Mouse (Mus musculus) midbrain, embryonic 11.5 days (tissue): ENCODE measurements at regions not wholly inside any gene's neighbourhood (a gene's known extent, or its start where the extent isn't known, plus 50 kb on each side); places are given as distances from the start of the nearest gene placed in this dataset.

Experiments used
- ATAC-seq: fragments of 200-750 bp; cut with Nextera tagmentation; 2 replicates; pipeline ENCODE4 v1.8.0; 2017; ENCODE audit warnings: moderate TSS enrichment, moderate library complexity; ENCODE audit not compliant: low FRiP score
- DNase-seq: peaks from one replicate; pipeline ENCODE4 v3.0.0; 2015; ENCODE audit warnings: low spot score; ENCODE audit errors: missing footprints
- H3K27ac ChIP-seq: fragments of 300-500 bp; sonication (generic); 2 replicates; pipeline ENCODE4 v1.5.1; 2014; ENCODE audit warnings: low read depth, low read length
- H3K27me3 ChIP-seq: fragments of 300-500 bp; sonication (generic); 2 replicates; pipeline ENCODE4 v1.6.1; 2014; ENCODE audit warnings: mild to moderate bottlenecking, low read length, moderate library complexity, mixed read lengths; ENCODE audit not compliant: control insufficient read depth, insufficient read depth
- H3K36me3 ChIP-seq: fragments of 300-500 bp; sonication (generic); 2 replicates; pipeline ENCODE4 v1.6.1; 2014; ENCODE audit warnings: mild to moderate bottlenecking, low read length, moderate library complexity, mixed read lengths; ENCODE audit not compliant: control insufficient read depth, insufficient read depth
- H3K4me1 ChIP-seq: fragments of 300-500 bp; sonication (generic); 2 replicates; pipeline ENCODE4 v1.6.1; 2014; ENCODE audit warnings: low read length; ENCODE audit not compliant: control insufficient read depth, insufficient read depth
- H3K4me2 ChIP-seq: fragments of 300-500 bp; sonication (generic); 2 replicates; pipeline ENCODE4 v1.6.1; 2014; ENCODE audit warnings: mild to moderate bottlenecking, moderate library complexity
- H3K4me3 ChIP-seq: fragments of 300-500 bp; sonication (generic); 2 replicates; pipeline ENCODE4 v1.5.1; 2014; ENCODE audit warnings: low read depth, low read length
- H3K9ac ChIP-seq: fragments of 300-500 bp; sonication (generic); 2 replicates; pipeline ENCODE4 v1.6.1; 2014; ENCODE audit warnings: low read length
- H3K9me3 ChIP-seq: fragments of 300-500 bp; sonication (generic); 2 replicates; pipeline ENCODE4 v1.6.1; 2016; ENCODE audit warnings: low read length; ENCODE audit not compliant: control insufficient read depth
- WGBS: fragments of 180-500 bp; shearing (Covaris S2); extraction: QIAGEN DNeasy Blood & Tissue Kit; methylation state at CpG from one replicate; pipeline ENCODE4 v1.1.7; 2014; 5-methylcytosine and 5-hydroxymethylcytosine counted together

DNA sequence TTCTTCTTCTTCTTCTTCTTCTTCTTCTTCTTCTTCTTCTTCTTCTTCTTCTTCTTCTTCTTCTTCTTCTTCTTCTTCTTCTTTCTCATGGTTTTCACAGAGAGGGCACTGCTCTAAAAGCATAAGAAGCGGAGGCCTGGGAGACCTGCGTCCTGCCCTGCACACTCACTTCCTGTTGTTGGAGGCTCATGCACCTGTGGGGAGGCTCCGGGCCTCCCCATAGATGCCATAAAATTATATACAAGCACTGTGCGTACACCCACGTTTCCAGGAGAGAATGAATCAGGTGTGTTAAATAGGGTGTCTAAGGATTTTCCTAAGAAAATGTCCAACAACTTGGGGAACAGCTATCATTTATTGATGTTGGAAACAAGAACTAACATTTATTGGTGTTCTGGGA, 148.9 kb upstream of the Pik3r1 start:
- Histone ChIP-seq H3K27me3 (no peaks in the 10 kb centered on the region), H3K4me2 (no peak overlapping the region), H3K9me3 (no peaks in the 10 kb centered on the region), H3K9ac (no peak overlapping the region), H3K4me3 (no peak overlapping the region), H3K27ac (no peak overlapping the region), H3K4me1 (no peaks in the 10 kb centered on the region), H3K36me3 (no peaks in the 10 kb centered on the region)
- DNase-seq: no peak
- 92% methylated on average over 5 of the region's 5 CpGs for WGBS
- no peak for ATAC-seq

DNA sequence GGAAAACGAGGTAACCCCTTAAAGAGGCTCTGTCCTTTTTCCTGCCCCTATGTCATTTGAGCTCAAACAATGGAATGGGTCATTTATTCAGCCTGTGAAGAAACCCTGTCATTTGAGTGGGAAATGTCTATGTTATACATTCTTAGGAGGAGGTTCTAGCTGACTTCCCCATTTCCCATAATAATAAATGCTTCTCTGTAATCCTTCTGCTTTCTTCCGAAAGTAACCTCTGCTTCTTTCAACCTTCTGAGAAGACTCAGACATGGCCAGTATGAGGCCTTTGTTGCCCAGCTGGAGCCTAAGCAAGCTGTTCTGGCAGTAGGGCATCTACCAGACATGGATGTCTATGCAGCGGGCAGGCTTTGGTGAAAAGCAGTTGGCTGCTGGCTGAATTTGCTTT, 150.2 kb upstream of the Pik3r1 start:
- no peak overlapping the region for H3K4me3 ChIP-seq
- DNase-seq: no peak
- H3K4me2 ChIP-seq: no peak overlapping the region
- H3K27me3 ChIP-seq: no peaks in the 10 kb centered on the region
- no peak overlapping the region for H3K27ac ChIP-seq
- no peak for ATAC-seq
- H3K4me1 ChIP-seq: no peaks in the 10 kb centered on the region
- 83% methylated on average over 3 of the region's 3 CpGs for WGBS
- H3K9me3 ChIP-seq: no peaks in the 10 kb centered on the region
- no peak overlapping the region for H3K9ac ChIP-seq
- no peaks in the 10 kb centered on the region for H3K36me3 ChIP-seq

DNA sequence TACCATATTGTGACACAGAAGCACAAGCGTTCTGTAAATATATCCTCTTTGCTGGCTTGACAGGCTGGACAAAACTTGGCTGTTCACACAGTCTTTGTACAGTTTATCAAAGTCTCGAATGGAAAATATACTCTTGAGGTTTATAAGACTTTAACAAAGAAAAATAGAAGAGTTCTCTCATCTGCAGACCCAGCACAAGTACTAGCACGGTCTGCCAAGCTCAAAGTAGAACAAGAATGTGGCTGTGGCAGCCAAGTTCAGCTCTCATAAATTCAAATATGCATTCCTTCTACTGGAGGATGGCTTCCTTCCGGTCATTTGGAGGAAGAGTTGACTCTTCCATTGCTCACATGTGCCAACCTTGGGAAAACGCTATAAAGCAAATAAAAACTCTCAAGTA, 151.2 kb upstream of the Pik3r1 start:
- H3K4me2 ChIP-seq: no peak overlapping the region
- H3K36me3 ChIP-seq: no peaks in the 10 kb centered on the region
- 91% methylated on average over 5 of the region's 5 CpGs for WGBS
- H3K9ac ChIP-seq: no peak overlapping the region
- no peaks in the 10 kb centered on the region for H3K4me1 ChIP-seq
- H3K4me3 ChIP-seq: no peak overlapping the region
- no peak for ATAC-seq
- H3K27ac ChIP-seq: no peak overlapping the region
- H3K9me3 ChIP-seq: no peaks in the 10 kb centered on the region
- H3K27me3 ChIP-seq: no peaks in the 10 kb centered on the region
- no peak for DNase-seq

DNA sequence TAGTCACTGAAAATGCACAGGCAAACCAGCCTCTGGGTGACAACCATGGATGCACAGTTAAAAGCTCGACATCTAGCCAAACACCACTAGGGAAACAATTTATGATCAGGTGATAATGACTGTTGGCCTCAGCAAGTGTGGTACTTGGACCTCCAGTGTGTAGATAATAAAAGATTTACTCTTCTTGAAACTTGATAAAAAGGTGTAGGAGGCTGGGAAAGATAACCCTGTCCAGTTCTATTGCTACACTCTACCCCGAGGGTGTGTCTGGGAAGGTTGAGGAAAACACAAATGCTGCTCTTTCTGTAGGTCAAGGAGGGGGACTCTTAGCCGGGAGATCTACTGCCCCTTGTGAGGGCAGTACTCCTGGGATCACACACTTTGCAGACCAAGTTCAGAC, 152.4 kb upstream of the Pik3r1 start:
- no peak overlapping the region for H3K4me2 ChIP-seq
- 85% methylated on average over 3 of the region's 3 CpGs for WGBS

DNA sequence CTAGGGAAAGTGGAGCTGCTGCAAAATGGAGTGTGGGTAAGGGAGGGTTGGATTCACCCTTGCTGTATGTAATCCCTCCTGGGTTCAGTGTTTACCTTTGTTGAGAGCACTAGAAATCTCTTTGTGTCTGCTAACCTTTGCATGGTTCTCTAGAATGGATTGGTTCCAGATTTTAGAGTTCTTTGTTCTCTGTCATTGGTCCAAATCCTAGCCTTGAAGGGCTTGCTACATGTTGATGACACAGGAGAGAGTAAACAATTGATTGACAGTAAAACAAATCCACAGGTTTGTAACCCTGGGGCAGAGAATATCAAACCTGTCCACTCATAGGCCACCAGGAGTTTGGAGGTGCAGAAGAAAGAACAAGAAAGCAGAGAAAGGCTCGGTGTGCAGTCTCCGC, 156.6 kb upstream of the Pik3r1 start:
- no peak overlapping the region for H3K27ac ChIP-seq
- DNase-seq (peak; percentile 81), ATAC-seq (no peak)
- H3K9ac ChIP-seq: no peak overlapping the region
- 68% methylated on average over 2 of the region's 2 CpGs for WGBS
- H3K27me3 ChIP-seq: no peaks in the 10 kb centered on the region
- no peak overlapping the region for H3K4me3 ChIP-seq
- H3K9me3 ChIP-seq: no peaks in the 10 kb centered on the region
- no peaks in the 10 kb centered on the region for H3K36me3 ChIP-seq
- H3K4me1 ChIP-seq: no peaks in the 10 kb centered on the region
- H3K4me2 ChIP-seq: no peak overlapping the region

More for the DNA sequence above, 152.4 kb upstream of the Pik3r1 start:
- Histone ChIP-seq H3K9me3 (no peaks in the 10 kb centered on the region), H3K27ac (no peak overlapping the region), H3K4me3 (no peak overlapping the region), H3K9ac (no peak overlapping the region), H3K4me1 (no peaks in the 10 kb centered on the region), H3K27me3 (no peaks in the 10 kb centered on the region), H3K36me3 (no peaks in the 10 kb centered on the region)
- ATAC-seq: no peak
- peak; percentile 8 for DNase-seq

DNA sequence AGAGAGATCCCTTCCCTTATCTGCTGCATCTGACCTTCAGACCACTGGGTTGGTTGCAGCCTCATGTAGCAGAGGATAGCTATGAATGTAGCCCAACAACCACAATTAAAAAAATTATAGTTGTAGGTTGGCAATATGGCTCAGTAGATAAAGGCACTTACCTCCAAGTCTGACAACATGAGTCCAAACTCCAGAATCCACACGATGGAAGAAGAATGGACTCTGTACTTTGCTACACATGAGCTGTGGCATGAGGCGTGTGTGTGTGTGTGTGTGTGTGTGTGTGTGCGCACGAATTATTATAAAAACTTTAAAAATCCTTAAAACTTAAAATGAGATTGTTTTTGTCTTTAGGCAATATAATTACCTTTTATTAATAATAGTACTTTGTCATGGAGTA, 163.2 kb upstream of the Pik3r1 start:
- Histone ChIP-seq H3K9ac (no peak overlapping the region), H3K9me3 (no peaks in the 10 kb centered on the region), H3K4me2 (no peak overlapping the region), H3K27me3 (no peaks in the 10 kb centered on the region), H3K4me1 (no peaks in the 10 kb centered on the region), H3K27ac (no peak overlapping the region), H3K4me3 (no peak overlapping the region), H3K36me3 (no peaks in the 10 kb centered on the region)
- ATAC-seq (no peak), DNase-seq (no peak)
- 91% methylated on average over 4 of the region's 4 CpGs for WGBS

DNA sequence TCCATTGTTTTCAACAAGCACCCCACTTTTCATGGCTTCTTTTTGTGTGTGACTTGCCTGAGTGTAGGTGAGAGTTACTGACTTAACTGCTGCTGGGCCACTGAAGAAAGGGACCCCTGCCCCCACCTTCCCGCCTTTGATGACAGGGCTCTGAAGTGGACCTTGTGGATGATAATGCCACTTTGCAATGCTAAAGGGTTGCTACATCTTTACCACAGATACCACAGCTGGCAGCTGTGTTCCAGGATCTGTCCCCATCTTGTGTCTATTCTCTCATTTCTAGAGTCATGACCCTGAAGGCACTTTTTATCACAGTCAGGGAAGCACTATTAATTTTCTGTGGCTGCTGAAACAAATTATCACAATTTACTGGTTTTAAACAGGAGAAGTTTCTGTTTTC, 163.9 kb upstream of the Pik3r1 start:
- 63% methylated on average over 1 of the region's 1 CpGs for WGBS
- H3K9ac ChIP-seq: no peak overlapping the region
- no peak overlapping the region for H3K27ac ChIP-seq
- DNase-seq (no peak), ATAC-seq (no peak)
- no peaks in the 10 kb centered on the region for H3K4me1 ChIP-seq
- H3K4me2 ChIP-seq: no peak overlapping the region
- H3K36me3 ChIP-seq: no peaks in the 10 kb centered on the region
- no peaks in the 10 kb centered on the region for H3K27me3 ChIP-seq
- H3K9me3 ChIP-seq: no peaks in the 10 kb centered on the region
- no peak overlapping the region for H3K4me3 ChIP-seq

DNA sequence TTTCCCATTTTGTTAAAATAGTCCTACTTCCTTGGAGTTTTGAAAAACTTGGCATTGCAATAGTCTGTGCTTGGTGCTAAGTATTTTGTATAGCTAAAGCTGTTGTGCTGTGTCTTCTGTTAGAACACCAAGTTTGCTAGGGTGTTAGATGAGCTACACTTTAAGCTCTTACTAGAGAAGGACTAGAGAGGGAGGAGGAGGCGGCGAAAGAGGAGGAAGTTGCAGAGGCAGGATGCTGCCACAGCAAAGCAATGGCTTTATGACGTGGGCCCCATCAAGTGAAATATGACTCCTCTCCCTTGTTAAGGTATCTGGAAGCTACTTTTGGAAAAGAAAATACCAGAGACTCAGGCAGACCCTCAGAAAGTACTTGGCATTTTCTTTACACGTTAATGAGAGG, 167.8 kb upstream of the Pik3r1 start:
- no peak overlapping the region for H3K4me3 ChIP-seq
- WGBS: 57% methylated on average over 4 of the region's 4 CpGs
- H3K4me1 ChIP-seq: no peaks in the 10 kb centered on the region
- H3K4me2 ChIP-seq: no peak overlapping the region
- no peak for ATAC-seq
- DNase-seq: no peak
- H3K27ac ChIP-seq: no peak overlapping the region
- H3K9ac ChIP-seq: no peak overlapping the region
- no peaks in the 10 kb centered on the region; the same call in 1 of the 2 replicates for H3K9me3 ChIP-seq
- no peaks in the 10 kb centered on the region for H3K27me3 ChIP-seq
- H3K36me3 ChIP-seq: no peaks in the 10 kb centered on the region

DNA sequence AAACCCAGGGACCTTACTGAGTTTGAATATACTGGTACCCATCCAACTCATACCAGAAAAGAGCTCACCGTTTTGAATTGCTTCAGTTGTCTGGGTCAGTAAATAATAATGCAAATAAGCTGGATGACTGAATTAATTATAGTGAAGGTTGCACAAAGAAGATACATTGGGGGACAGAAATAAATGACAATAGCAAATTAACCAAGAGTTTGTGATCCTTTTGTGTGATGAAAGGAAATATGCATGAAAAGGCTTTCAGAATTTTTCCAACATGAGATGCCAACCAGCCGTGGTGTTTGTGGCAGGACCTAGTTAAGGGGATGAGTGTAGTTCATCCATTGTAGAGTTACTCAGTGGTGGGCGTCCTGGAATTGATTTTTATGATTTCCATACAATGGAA, 186.5 kb upstream of the Pik3r1 start:
- ATAC-seq: no peak

DNA sequence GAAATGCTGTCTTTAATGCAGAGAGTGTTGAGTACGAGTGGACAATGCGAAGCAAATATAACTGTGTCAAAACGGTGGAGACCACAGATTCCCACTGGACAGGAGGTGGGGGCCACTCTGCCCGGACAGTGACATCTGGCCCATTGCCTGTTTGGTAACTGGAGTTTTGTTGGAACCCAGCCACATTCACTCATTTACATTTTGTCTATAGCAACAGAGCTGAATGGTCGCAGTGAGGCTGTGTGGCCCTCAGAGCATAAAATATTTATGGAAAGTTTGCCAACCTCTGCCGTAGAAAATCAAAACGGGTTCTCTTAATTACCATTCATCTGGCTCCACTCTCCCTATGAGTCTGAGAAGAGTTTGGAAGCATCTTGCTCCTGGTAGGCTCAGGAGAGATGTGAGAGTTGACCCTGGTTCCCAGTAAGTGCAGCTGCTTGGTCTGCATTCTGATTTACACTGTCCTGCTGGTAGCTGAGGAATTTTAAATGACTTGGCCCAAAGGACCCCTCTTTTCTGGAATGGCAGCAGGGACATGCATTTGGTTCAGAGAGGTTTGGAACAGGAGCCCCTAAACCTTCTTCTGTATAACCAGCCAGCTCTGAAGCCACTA, 187.9 kb upstream of the Pik3r1 start:
- Histone ChIP-seq H3K4me3 (no peak overlapping the region), H3K9me3 (no peaks in the 10 kb centered on the region), H3K4me1 (no peaks in the 10 kb centered on the region), H3K27me3 (no peaks in the 10 kb centered on the region), H3K27ac (no peak overlapping the region), H3K9ac (no peak overlapping the region), H3K4me2 (no peak overlapping the region), H3K36me3 (no peaks in the 10 kb centered on the region)
- ATAC-seq (no peak), DNase-seq (no peak)
- WGBS: 84% methylated on average over 7 of the region's 7 CpGs

More for the DNA sequence above, 186.5 kb upstream of the Pik3r1 start:
- Histone ChIP-seq H3K4me3 (no peak overlapping the region), H3K36me3 (no peaks in the 10 kb centered on the region), H3K9me3 (no peaks in the 10 kb centered on the region), H3K4me1 (no peaks in the 10 kb centered on the region), H3K9ac (no peak overlapping the region), H3K27ac (no peak overlapping the region), H3K4me2 (no peak overlapping the region), H3K27me3 (no peaks in the 10 kb centered on the region)
- 76% methylated on average over 3 of the region's 3 CpGs for WGBS
- DNase-seq: no peak
